Mouse (Mus musculus) intestine, embryonic 14.5 days (tissue): ENCODE measurements around the gene Nos1ap. TPM values are rescaled to one million over a fixed set of nuclear protein-coding genes. Genes with fewer than 3 reads are reported as not detected.

Experiments used
- ATAC-seq: fragments of 200-750 bp; cut with Nextera tagmentation; replicated peaks from 2 replicates; pipeline ENCODE4 v1.8.0; 2017; ENCODE audit warnings: low read depth, moderate number of reproducible peaks, moderate TSS enrichment, moderate library complexity; ENCODE audit not compliant: low FRiP score, low TSS enrichment
- DNase-seq: peaks from one replicate; pipeline ENCODE4 v3.0.0-alpha.2; 2018; ENCODE audit warnings: low spot score
- H3K27ac ChIP-seq: fragments of 300-500 bp; sonication (generic); 2 replicates; pipeline ENCODE4 v1.5.1; 2014; ENCODE audit warnings: low read depth, mild to moderate bottlenecking, control low read depth
- H3K27me3 ChIP-seq: fragments of 300-500 bp; sonication (generic); replicated peaks from 2 replicates; pipeline ENCODE4 v1.6.1; 2014; ENCODE audit warnings: low read length, control low read depth; ENCODE audit not compliant: control insufficient read depth, insufficient read depth
- H3K36me3 ChIP-seq: fragments of 300-500 bp; sonication (generic); 2 replicates; pipeline ENCODE4 v1.6.1; 2014; ENCODE audit warnings: low read length, control low read depth; ENCODE audit not compliant: control insufficient read depth, insufficient read depth
- H3K4me1 ChIP-seq: fragments of 300-500 bp; sonication (generic); replicated peaks from 2 replicates; pipeline ENCODE4 v1.6.1; 2014; ENCODE audit warnings: low read length, control low read depth, mixed read lengths; ENCODE audit not compliant: control insufficient read depth, insufficient read depth
- H3K4me2 ChIP-seq: fragments of 300-500 bp; sonication (generic); 2 replicates; pipeline ENCODE4 v1.6.1; 2014; ENCODE audit warnings: low read length
- H3K4me3 ChIP-seq: fragments of 300-500 bp; sonication (generic); 2 replicates; pipeline ENCODE4 v1.5.1; 2014; ENCODE audit warnings: low read depth, low read length, control low read depth, mixed read lengths
- H3K9ac ChIP-seq: fragments of 300-500 bp; sonication (generic); 2 replicates; pipeline ENCODE4 v1.6.1; 2014; ENCODE audit warnings: mild to moderate bottlenecking, low read length
- H3K9me3 ChIP-seq: fragments of 300-500 bp; sonication (generic); 2 replicates; pipeline ENCODE4 v1.6.1; 2016; ENCODE audit warnings: low read length, control low read depth; ENCODE audit not compliant: control insufficient read depth
- WGBS: fragments of 180-500 bp; shearing (Covaris S2); extraction: QIAGEN DNeasy Blood & Tissue Kit; methylation state at CpG from one replicate; pipeline ENCODE4 v1.1.7; 2014; 5-methylcytosine and 5-hydroxymethylcytosine counted together
- polyA plus RNA-seq: library from polyadenylated mRNA; unstranded; fragments of >200 nt; fragmentation: Nextera tagmentation; extraction: Ambion mirVana; gene quantifications from 2 replicates; pipeline ENCODE4 v1.2.1, GENCODE M21; 2014

Nos1ap gene
- polyA plus RNA-seq, 1 experiment from 2014 or later: 12.1 TPM

- no peak for ATAC-seq
- no peaks in the 10 kb centered on the region for H3K36me3 ChIP-seq
- DNase-seq: no peak
- no peak overlapping the region for H3K4me2 ChIP-seq
- no peaks in the 10 kb centered on the region for H3K9me3 ChIP-seq
- H3K4me3 ChIP-seq: no peak overlapping the region
- H3K27ac ChIP-seq: no peak overlapping the region
- H3K27me3 ChIP-seq: no peaks in the 10 kb centered on the region
- no peak overlapping the region for H3K9ac ChIP-seq
- WGBS: 96% methylated on average over 4 of the region's 4 CpGs
- H3K4me1 ChIP-seq: no peaks in the 10 kb centered on the region
Observed at GRCm38 (mm10) chr1:170343906-170344305, 245.8 kb downstream of the Nos1ap start.

- WGBS: 85% methylated on average over 8 of the region's 8 CpGs
- Histone ChIP-seq H3K36me3 (no peaks in the 10 kb centered on the region), H3K4me3 (no peak overlapping the region), H3K9me3 (no peaks in the 10 kb centered on the region), H3K4me2 (no peak overlapping the region), H3K27ac (no peak overlapping the region), H3K27me3 (no peaks in the 10 kb centered on the region), H3K9ac (no peak overlapping the region), H3K4me1 (no peaks in the 10 kb centered on the region)
- DNase-seq: no peak
- no peak for ATAC-seq
Observed at GRCm38 (mm10) chr1:170343081-170343480, 246.6 kb downstream of the Nos1ap start.

- ATAC-seq (no peak), DNase-seq (no peak)
- H3K4me3 ChIP-seq: no peak overlapping the region
- H3K9me3 ChIP-seq: no peaks in the 10 kb centered on the region
- H3K36me3 ChIP-seq: no peaks in the 10 kb centered on the region
- H3K27ac ChIP-seq: no peak overlapping the region
- H3K9ac ChIP-seq: no peak overlapping the region
- no peaks in the 10 kb centered on the region for H3K4me1 ChIP-seq
- no peak overlapping the region for H3K4me2 ChIP-seq
- H3K27me3 ChIP-seq: no peaks in the 10 kb centered on the region
- 93% methylated on average over 3 of the region's 3 CpGs for WGBS
Observed at GRCm38 (mm10) chr1:170339943-170340342, 249.7 kb downstream of the Nos1ap start.

- WGBS: 92% methylated on average over 4 of the region's 4 CpGs
- ATAC-seq (no peak), DNase-seq (no peak)
- Histone ChIP-seq H3K27me3 (no peaks in the 10 kb centered on the region), H3K36me3 (no peaks in the 10 kb centered on the region), H3K4me3 (no peak overlapping the region), H3K4me2 (no peak overlapping the region), H3K9ac (no peak overlapping the region), H3K27ac (no peak overlapping the region), H3K9me3 (no peaks in the 10 kb centered on the region), H3K4me1 (no peaks in the 10 kb centered on the region)
Observed at GRCm38 (mm10) chr1:170332775-170333174, 256.9 kb downstream of the Nos1ap start.

- H3K4me2 ChIP-seq: no peak overlapping the region
- 51% methylated on average over 6 of the region's 6 CpGs for WGBS
- H3K9me3 ChIP-seq: no peaks in the 10 kb centered on the region
- no peak for DNase-seq
- no peak overlapping the region for H3K4me3 ChIP-seq
- no peaks in the 10 kb centered on the region for H3K27me3 ChIP-seq
- H3K36me3 ChIP-seq: no peaks in the 10 kb centered on the region
- no peaks in the 10 kb centered on the region for H3K4me1 ChIP-seq
- no peak overlapping the region for H3K9ac ChIP-seq
- no peak overlapping the region for H3K27ac ChIP-seq
- ATAC-seq: no peak
Observed at GRCm38 (mm10) chr1:170331926-170332325, 257.7 kb downstream of the Nos1ap start.

- Histone ChIP-seq H3K27me3 (no peaks in the 10 kb centered on the region), H3K4me3 (no peak overlapping the region), H3K4me1 (no peaks in the 10 kb centered on the region), H3K36me3 (no peaks in the 10 kb centered on the region), H3K4me2 (no peak overlapping the region), H3K27ac (no peak overlapping the region), H3K9ac (no peak overlapping the region), H3K9me3 (no peaks in the 10 kb centered on the region)
- DNase-seq (no peak), ATAC-seq (no peak)
- 88% methylated on average over 4 of the region's 4 CpGs for WGBS
Observed at GRCm38 (mm10) chr1:170325277-170325676, 264.4 kb downstream of the Nos1ap start.

- Histone ChIP-seq H3K4me1 (no peaks in the 10 kb centered on the region), H3K9me3 (no peaks in the 10 kb centered on the region), H3K9ac (no peak overlapping the region), H3K27ac (no peak overlapping the region), H3K27me3 (no peaks in the 10 kb centered on the region), H3K4me3 (no peak overlapping the region), H3K36me3 (0 out of 2 replicates have a peak, but pooled peaks cover 3% of the 10 kb centered on the region), H3K4me2 (no peak overlapping the region)
- DNase-seq (no peak), ATAC-seq (no peak)
- WGBS: 86% methylated on average over 1 of the region's 1 CpGs
Observed at GRCm38 (mm10) chr1:170324312-170324711, 265.3 kb downstream of the Nos1ap start.

GRCm38 (mm10) chr1:170323001-170323400 lies 266.7 kb downstream of the Nos1ap start:
- no peaks in the 10 kb centered on the region for H3K27me3 ChIP-seq
- H3K4me1 ChIP-seq: no peaks in the 10 kb centered on the region
- H3K36me3 ChIP-seq: peaks cover 3% of the 10 kb centered on the region; the same call in 1 of the 2 replicates
- H3K9ac ChIP-seq: no peak overlapping the region
- no peak for ATAC-seq
- H3K27ac ChIP-seq: no peak overlapping the region
- DNase-seq: no peak
- no peaks in the 10 kb centered on the region for H3K9me3 ChIP-seq
- no peak overlapping the region for H3K4me2 ChIP-seq
- no peak overlapping the region for H3K4me3 ChIP-seq
- 88% methylated on average over 10 of the region's 10 CpGs for WGBS

- Histone ChIP-seq H3K27me3 (no peaks in the 10 kb centered on the region), H3K4me2 (no peak overlapping the region), H3K4me3 (no peak overlapping the region), H3K27ac (no peak overlapping the region), H3K4me1 (no peaks in the 10 kb centered on the region), H3K9ac (no peak overlapping the region), H3K9me3 (no peaks in the 10 kb centered on the region), H3K36me3 (peaks cover 3% of the 10 kb centered on the region; the same call in 1 of the 2 replicates)
- no peak for DNase-seq
- ATAC-seq: no peak
- 79% methylated on average over 2 of the region's 2 CpGs for WGBS
Observed at GRCm38 (mm10) chr1:170322046-170322445, 267.6 kb downstream of the Nos1ap start.
